In genomic region chr4:97202986-97203385, GRCm38 (mm10) we compare ENCODE assay signal across 19 mouse cellular contexts. TPM values are rescaled to one million over a fixed set of nuclear protein-coding genes. Genes with fewer than 3 reads are reported as not detected.
"Had no signal": no experiment of that assay in that cellular context is flagged by ENCODE, and none has a peak within 500 bp of the region (broad histone marks: within the 10 kb centered on the region; RNA-seq: fewer than 3 reads in every experiment).

No protein-coding gene starts in this region.

RNA-seq across cellular contexts. Expression of gene Gm10192, which starts 20.0 kb away (rescaled TPM):
- total RNA-seq: megakaryocyte, adult 5-6 weeks; megakaryocyte-erythroid progenitor cell, adult 5-6 weeks had no signal
- polyA plus RNA-seq: liver, embryonic 16.5 days; lung, embryonic 14.5 days; lung, embryonic 16.5 days; midbrain, embryonic 10.5 days; midbrain, embryonic 12.5 days; midbrain, embryonic 14.5 days; midbrain, embryonic 16.5 days; myocyte; neural tube, embryonic 11.5 days; neural tube, embryonic 13.5 days; neural tube, embryonic 15.5 days; small intestine, adult 2 months; stomach, embryonic 14.5 days; stomach, embryonic 16.5 days; testis, adult 2 months; thymus, adult 2 months; urinary bladder, adult 2 months had no signal
